Mouse (Mus musculus): Measurements from ENCODE around the gene Cpa4. TPM values are rescaled to one million over a fixed set of nuclear protein-coding genes. Genes with fewer than 3 reads are reported as not detected.

The Cpa4 gene
- not detected in 2 replicates for polyA plus RNA-seq (2012)

GRCm38 (mm10) chr6:30568069-30568468 is at the start of gene Cpa4:
Cpa4 (plus strand) TSS chr6:30568369.
- no peak for TF ChIP-seq GATA1 (IDR thresholded peaks at IDR 0.05; ENCODE audit: low read length)

- no peak for TF ChIP-seq GATA1 (IDR thresholded peaks at IDR 0.05; ENCODE audit: low read length)
These were observed 47.8 kb upstream of the Cpa4 start for GRCm38 (mm10) chr6:30520400-30520799.

DNA sequence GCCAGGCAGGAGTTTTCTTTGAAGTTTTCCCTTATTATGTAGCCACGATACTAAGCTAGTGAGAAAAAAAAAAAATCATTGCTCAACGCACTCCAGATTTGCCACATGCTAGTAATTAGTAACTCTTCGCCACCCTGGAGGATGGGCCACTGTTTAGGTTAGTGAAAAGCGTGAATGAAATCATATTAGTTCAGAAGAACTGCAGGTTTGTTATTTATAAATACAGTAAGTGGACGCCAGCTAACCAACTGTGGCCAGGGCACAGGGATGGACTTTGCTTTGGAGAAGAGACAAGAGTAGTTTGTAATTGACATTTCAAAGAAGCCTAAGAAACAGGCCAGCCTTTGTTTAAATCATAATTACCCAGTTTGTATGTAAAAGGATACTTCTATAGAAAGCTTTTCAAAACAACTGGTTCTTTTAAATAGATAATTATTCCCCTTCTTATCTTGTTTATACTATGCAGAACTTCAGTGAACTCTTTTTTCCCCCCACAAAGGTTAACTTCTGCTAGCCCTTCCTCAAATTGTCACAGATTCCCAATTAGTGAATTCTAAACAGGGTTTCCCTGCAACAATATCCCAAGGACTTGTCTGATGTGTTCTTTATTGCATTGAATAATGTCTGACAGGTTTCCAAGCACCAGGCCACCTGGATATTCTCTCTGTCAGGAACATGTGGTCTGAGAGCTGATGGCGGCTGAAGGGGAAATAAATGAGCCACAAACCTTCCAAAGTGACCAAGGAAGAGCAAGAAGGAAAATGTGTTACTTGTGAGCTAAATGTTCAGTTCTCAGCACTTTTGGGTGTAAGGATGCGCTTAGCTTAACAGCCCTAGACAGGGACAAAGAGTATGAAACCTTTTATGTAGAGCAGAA is 42.5 kb upstream of the Cpa4 start:
- no peak for TF ChIP-seq GATA1 (IDR thresholded peaks at IDR 0.05; ENCODE audit: low read length)

- TF ChIP-seq GATA1 (IDR thresholded peaks at IDR 0.05; ENCODE audit: low read length) = no peak
These were observed 41.3 kb upstream of the Cpa4 start for GRCm38 (mm10) chr6:30526586-30527515.

- TF ChIP-seq GATA1 (IDR thresholded peaks at IDR 0.05; ENCODE audit: low read length) = no peak
These were observed 39.4 kb upstream of the Cpa4 start for GRCm38 (mm10) chr6:30528800-30529199.

- TF ChIP-seq GATA1 (IDR thresholded peaks at IDR 0.05; ENCODE audit: low read length) = no peak
These were observed 32.8 kb upstream of the Cpa4 start for GRCm38 (mm10) chr6:30535340-30535739.

GRCm38 (mm10) chr6:30538240-30538639 is 29.9 kb upstream of the Cpa4 start:
- TF ChIP-seq GATA1 (IDR thresholded peaks at IDR 0.05; ENCODE audit: low read length) = no peak

- TF ChIP-seq GATA1 (IDR thresholded peaks at IDR 0.05; ENCODE audit: low read length) = no peak
These were observed 29.4 kb upstream of the Cpa4 start for GRCm38 (mm10) chr6:30538800-30539199.

- TF ChIP-seq GATA1 (IDR thresholded peaks at IDR 0.05; ENCODE audit: low read length) = no peak
These were observed 27.0 kb upstream of the Cpa4 start, which contains the start of gene Cpa2 for GRCm38 (mm10) chr6:30541009-30541799. Cpa2 (plus strand) TSS chr6:30541582.

GRCm38 (mm10) chr6:30542277-30542676 is 25.9 kb upstream of the Cpa4 start:
- TF ChIP-seq GATA1 (IDR thresholded peaks at IDR 0.05; ENCODE audit: low read length) = no peak

GRCm38 (mm10) chr6:30543077-30543476 is 25.1 kb upstream of the Cpa4 start:
- TF ChIP-seq GATA1 (IDR thresholded peaks at IDR 0.05; ENCODE audit: low read length) = no peak

- TF ChIP-seq GATA1 (IDR thresholded peaks at IDR 0.05; ENCODE audit: low read length) = no peak
These were observed 24.3 kb upstream of the Cpa4 start for GRCm38 (mm10) chr6:30543851-30544250.

- no peak for TF ChIP-seq GATA1 (IDR thresholded peaks at IDR 0.05; ENCODE audit: low read length)
These were observed 22.5 kb upstream of the Cpa4 start for GRCm38 (mm10) chr6:30545689-30546088.

- no peak for TF ChIP-seq GATA1 (IDR thresholded peaks at IDR 0.05; ENCODE audit: low read length)
These were observed 21.4 kb upstream of the Cpa4 start for GRCm38 (mm10) chr6:30546571-30547273.

- TF ChIP-seq GATA1 (IDR thresholded peaks at IDR 0.05; ENCODE audit: low read length) = no peak
These were observed 20.9 kb upstream of the Cpa4 start for GRCm38 (mm10) chr6:30547274-30547645.

All from G1E-ER4 (cell line).